ENCODE assay signal across 21 mouse cellular contexts in the genomic region with DNA sequence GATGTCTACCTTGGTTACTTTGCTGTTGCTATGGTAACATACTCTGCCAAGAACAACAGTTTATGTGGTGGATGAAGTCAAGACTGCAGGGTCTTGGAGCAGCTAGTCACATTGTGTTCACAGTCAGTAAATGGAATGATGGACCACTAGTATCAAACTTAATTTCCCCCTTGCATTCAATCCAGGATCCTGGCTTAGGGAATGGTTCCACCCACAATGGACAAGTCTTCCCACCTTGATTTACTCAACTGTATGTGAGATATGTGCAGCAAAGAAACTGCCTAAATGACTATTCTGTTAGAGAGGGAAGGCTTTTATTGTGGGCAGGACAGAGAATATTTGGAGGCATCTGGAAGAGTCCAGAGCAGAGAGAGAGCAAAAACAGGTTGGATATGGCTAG. TPM values are rescaled to one million over a fixed set of nuclear protein-coding genes. Genes with fewer than 3 reads are reported as not detected.
DNase-seq lines count a peak whose midpoint lies in the region; ATAC-seq and TF ChIP-seq lines count a peak whose summit lies in the region.
"Had no signal": no experiment of that assay in that cellular context is flagged by ENCODE, and none has a peak within 500 bp of the region (broad histone marks: within the 10 kb centered on the region; RNA-seq: fewer than 3 reads in every experiment).

No protein-coding gene starts in this region.

- H3K36me3 ChIP-seq in midbrain, embryonic 11.5 days (ENCODE audit: control insufficient read depth, insufficient read depth, low read length), result no peaks in the 10 kb centered on the region
- H3K36me3 ChIP-seq in midbrain, postnatal 0 days (ENCODE audit: insufficient read depth, low read length), result no peaks in the 10 kb centered on the region
- H3K36me3 ChIP-seq in forebrain, embryonic 13.5 days (ENCODE audit: poor library complexity, severe bottlenecking), result peaks cover 7% of the 10 kb centered on the region
- H3K36me3 ChIP-seq: G1E had no signal

- no peak for ATAC-seq in midbrain, embryonic 11.5 days (ENCODE audit: low FRiP score)
- ATAC-seq in midbrain, postnatal 0 days (ENCODE audit: low FRiP score), result no peak
- no peak for ATAC-seq in forebrain, embryonic 13.5 days
- ATAC-seq: activated CD4-positive, CD25-positive, alpha-beta regulatory T cell, adult 4 months; CD4-positive, CD25-positive, alpha-beta regulatory T cell, adult 4 months; Patski had no signal

- no peak overlapping the region for H3K4me2 ChIP-seq in midbrain, embryonic 11.5 days
- no peak overlapping the region for H3K4me2 ChIP-seq in midbrain, postnatal 0 days (ENCODE audit: low read depth, low read length, poor library complexity, severe bottlenecking)
- H3K4me2 ChIP-seq in forebrain, embryonic 13.5 days, result no peak overlapping the region

- H3K27me3 ChIP-seq in midbrain, embryonic 11.5 days (ENCODE audit: control insufficient read depth, insufficient read depth, low read length), result no peaks in the 10 kb centered on the region
- no peaks in the 10 kb centered on the region for H3K27me3 ChIP-seq in midbrain, postnatal 0 days (ENCODE audit: insufficient read depth, low read length)
- no peaks in the 10 kb centered on the region for H3K27me3 ChIP-seq in forebrain, embryonic 13.5 days
- H3K27me3 ChIP-seq: CH12.LX, Patski had no signal

- DNase-seq in heart, adult 11 months, result peak; percentile 51
- no peak for DNase-seq in heart, adult 9 months (ENCODE audit: low spot score in 2 of 2)
- peak; percentile 73 for DNase-seq in midbrain, embryonic 11.5 days (ENCODE audit: low spot score, missing footprints)
- DNase-seq in midbrain, postnatal 0 days (ENCODE audit: low spot score), result no peak
- peak; percentile 27 for DNase-seq in naive thymus-derived CD4-positive, alpha-beta T cell, adult 2 months (ENCODE audit: low read depth)
- DNase-seq: adrenal gland, adult 2 months; adrenal gland, adult 8-10 months; adrenal gland, postnatal 10 days; adrenal gland, postnatal 14 days; adrenal gland, postnatal 25 days; adrenal gland, postnatal 36 days; B cell, adult 2 months; cerebellum, adult 11 months; cerebellum, adult 11-12 months; cerebellum, adult 18-20 months had no signal

- H3K4me3 ChIP-seq in midbrain, embryonic 11.5 days (ENCODE audit: low read depth, low read length), result no peak overlapping the region
- no peak overlapping the region for H3K4me3 ChIP-seq in midbrain, postnatal 0 days (ENCODE audit: low read depth, low read length)
- no peak overlapping the region for H3K4me3 ChIP-seq in forebrain, embryonic 13.5 days

- no peak overlapping the region for H3K9ac ChIP-seq in midbrain, embryonic 11.5 days (ENCODE audit: low read length)
- no peak overlapping the region for H3K9ac ChIP-seq in midbrain, postnatal 0 days (replicated peaks; ENCODE audit: low read length, poor library complexity, severe bottlenecking)
- no peak overlapping the region for H3K9ac ChIP-seq in forebrain, embryonic 13.5 days

- no peak overlapping the region for H3K27ac ChIP-seq in midbrain, embryonic 11.5 days (ENCODE audit: low read depth, low read length)
- H3K27ac ChIP-seq in midbrain, postnatal 0 days (ENCODE audit: low read depth, low read length), result no peak overlapping the region
- H3K27ac ChIP-seq in forebrain, embryonic 13.5 days, result no peak overlapping the region

- no peaks in the 10 kb centered on the region for H3K4me1 ChIP-seq in midbrain, embryonic 11.5 days (ENCODE audit: control insufficient read depth, insufficient read depth, low read length)
- H3K4me1 ChIP-seq in midbrain, postnatal 0 days (ENCODE audit: insufficient read depth, low read length), result no peaks in the 10 kb centered on the region; the same call in 1 of the 2 replicates
- H3K4me1 ChIP-seq in forebrain, embryonic 13.5 days, result no peaks in the 10 kb centered on the region

- no peaks in the 10 kb centered on the region for H3K9me3 ChIP-seq in midbrain, embryonic 11.5 days (ENCODE audit: control insufficient read depth, low read length)
- no peaks in the 10 kb centered on the region for H3K9me3 ChIP-seq in midbrain, postnatal 0 days (ENCODE audit: low read length)
- no peaks in the 10 kb centered on the region for H3K9me3 ChIP-seq in forebrain, embryonic 13.5 days (replicated peaks)

- TF ChIP-seq CTCF in midbrain, postnatal 0 days (IDR thresholded peaks at IDR 0.05), result no peak

RNA-seq across cellular contexts. Expression of a gene that starts 22.7 kb away (rescaled TPM):
- polyA plus RNA-seq in midbrain, embryonic 11.5 days (2014; fragmentation: Nextera tagmentation; extraction: Ambion mirVana), result 39.5 and 45.4 TPM in 2 replicates
- 32.9 and 42.0 TPM in 2 replicates for total RNA-seq in midbrain, postnatal 0 days (2014; rRNA removed)
- 50.0 and 55.8 TPM in 2 replicates for polyA plus RNA-seq in midbrain, postnatal 0 days (2015; fragmentation: Nextera tagmentation; extraction: Ambion mirVana)
- 56.9 and 58.4 TPM in 2 replicates for polyA plus RNA-seq in forebrain, embryonic 13.5 days (2015; fragmentation: Nextera tagmentation; extraction: Ambion mirVana)

RNA-seq across cellular contexts. Expression of a gene that starts 42.8 kb away (rescaled TPM):
- 105 and 115 TPM in 2 replicates for polyA plus RNA-seq in midbrain, embryonic 11.5 days (2014; fragmentation: Nextera tagmentation; extraction: Ambion mirVana)
- 45.3 and 47.4 TPM in 2 replicates for total RNA-seq in midbrain, postnatal 0 days (2014; rRNA removed)
- 38.4 and 42.2 TPM in 2 replicates for polyA plus RNA-seq in midbrain, postnatal 0 days (2015; fragmentation: Nextera tagmentation; extraction: Ambion mirVana)
- polyA plus RNA-seq in forebrain, embryonic 13.5 days (2015; fragmentation: Nextera tagmentation; extraction: Ambion mirVana), result 75.2 and 84.1 TPM in 2 replicates

Comparison
In these comparisons a context has a peak if more than half of its experiments do, and no peak if none do; other contexts are left out.
1. DNase-seq: peak in heart, adult 11 months (single experiment), midbrain, embryonic 11.5 days (single experiment) and naive thymus-derived CD4-positive, alpha-beta T cell, adult 2 months (single experiment); none in heart, adult 9 months (0 of 2) and midbrain, postnatal 0 days (single experiment).